Mouse (Mus musculus) midbrain, embryonic 14.5 days (tissue): ENCODE measurements at regions not wholly inside any gene's neighbourhood (a gene's known extent, or its start where the extent isn't known, plus 50 kb on each side); places are given as distances from the start of the nearest gene placed in this dataset.

Experiments
- ATAC-seq: fragments of 200-750 bp; cut with Nextera tagmentation; 2 replicates; pipeline ENCODE4 v1.8.0; 2017; ENCODE audit warnings: moderate number of reproducible peaks, moderate library complexity; ENCODE audit not compliant: low FRiP score, low TSS enrichment
- DNase-seq: peaks from one replicate; pipeline ENCODE4 v3.0.0-alpha.2; 2015
- H3K27ac ChIP-seq: fragments of 300-500 bp; sonication (generic); replicated peaks from 2 replicates; pipeline ENCODE4 v1.5.1; 2014; ENCODE audit warnings: mild to moderate bottlenecking, low read depth, low read length, moderate library complexity
- H3K27me3 ChIP-seq: fragments of 300-500 bp; sonication (generic); 2 replicates; pipeline ENCODE4 v1.6.1; 2014; ENCODE audit warnings: low read length, control low read depth, mixed read lengths; ENCODE audit not compliant: control insufficient read depth, insufficient read depth
- H3K36me3 ChIP-seq: fragments of 300-500 bp; sonication (generic); 2 replicates; pipeline ENCODE4 v1.6.1; 2014; ENCODE audit warnings: low read length, control low read depth; ENCODE audit not compliant: control insufficient read depth, insufficient read depth
- H3K4me1 ChIP-seq: fragments of 300-500 bp; sonication (generic); 2 replicates; pipeline ENCODE4 v1.6.1; 2014; ENCODE audit warnings: mild to moderate bottlenecking, antibody characterized with exemption, low read length, control low read depth; ENCODE audit not compliant: control insufficient read depth, insufficient read depth
- H3K4me2 ChIP-seq: fragments of 300-500 bp; sonication (generic); 2 replicates; pipeline ENCODE4 v1.6.1; 2014; ENCODE audit warnings: mild to moderate bottlenecking, low read length, moderate library complexity
- H3K4me3 ChIP-seq: fragments of 300-500 bp; sonication (generic); replicated peaks from 2 replicates; pipeline ENCODE4 v1.5.1; 2014; ENCODE audit warnings: low read depth, low read length
- H3K9ac ChIP-seq: fragments of 300-500 bp; sonication (generic); replicated peaks from 2 replicates; pipeline ENCODE4 v1.6.1; 2014; ENCODE audit warnings: mild to moderate bottlenecking, low read length, moderate library complexity
- H3K9me3 ChIP-seq: fragments of 300-500 bp; sonication (generic); 2 replicates; pipeline ENCODE4 v1.6.1; 2016; ENCODE audit warnings: low read length, control low read depth, mixed read lengths; ENCODE audit not compliant: control insufficient read depth
- WGBS: fragments of 180-500 bp; shearing (Covaris S2); extraction: QIAGEN DNeasy Blood & Tissue Kit; methylation state at CpG from one replicate; pipeline ENCODE4 v1.1.7; 2014; 5-methylcytosine and 5-hydroxymethylcytosine counted together

DNA sequence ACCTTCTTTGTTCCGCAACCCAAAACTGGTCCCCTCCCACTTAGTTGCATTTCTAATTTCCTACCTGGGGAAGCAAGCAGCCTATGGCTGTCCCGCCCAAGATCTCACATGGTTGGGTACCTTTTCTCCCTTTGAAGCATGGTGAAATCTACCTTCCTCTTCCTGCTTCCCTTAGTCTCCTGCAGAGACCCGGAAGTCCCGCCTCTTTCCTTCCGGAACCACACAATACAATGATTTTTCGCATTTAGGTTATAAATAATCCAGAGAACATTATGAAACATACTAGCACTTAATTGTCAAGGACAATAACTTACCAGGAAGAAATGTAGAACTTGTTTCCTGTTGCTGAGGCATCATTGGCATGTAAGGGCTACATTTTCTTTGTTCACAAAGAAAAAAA is 58.8 kb downstream of the 1700009N14Rik start:
- DNase-seq (no peak), ATAC-seq (no peak)
- 91% methylated on average over 6 of the region's 6 CpGs for WGBS
- no peak overlapping the region for H3K4me2 ChIP-seq
- H3K27me3 ChIP-seq = no peaks in the 10 kb centered on the region
- no peak overlapping the region for H3K27ac ChIP-seq
- H3K4me3 ChIP-seq = no peak overlapping the region
- no peaks in the 10 kb centered on the region for H3K9me3 ChIP-seq
- H3K4me1 ChIP-seq = no peaks in the 10 kb centered on the region
- H3K9ac ChIP-seq = no peak overlapping the region
- H3K36me3 ChIP-seq = no peaks in the 10 kb centered on the region

DNA sequence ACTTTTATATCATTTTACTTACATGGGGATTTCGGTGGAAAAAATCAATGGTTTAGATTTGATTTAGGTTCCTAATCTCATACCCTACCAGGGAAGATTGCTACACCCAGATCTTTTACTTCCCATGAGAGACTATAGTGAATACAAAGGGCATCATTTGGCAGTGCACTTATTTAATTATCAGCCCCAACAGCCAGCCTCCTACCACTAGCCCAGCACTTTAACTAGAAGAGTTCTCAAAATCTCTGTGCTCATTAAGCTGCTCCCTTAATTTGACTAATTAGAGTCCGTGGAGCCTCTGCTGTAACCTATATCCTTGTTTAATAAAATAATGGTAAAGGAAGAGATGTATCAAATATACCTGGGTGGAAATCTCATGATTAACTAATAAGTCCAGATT is 77.4 kb downstream of the 1700009N14Rik start:
- Histone ChIP-seq H3K36me3 (no peaks in the 10 kb centered on the region), H3K9me3 (no peaks in the 10 kb centered on the region), H3K4me1 (no peaks in the 10 kb centered on the region), H3K4me3 (no peak overlapping the region), H3K27me3 (no peaks in the 10 kb centered on the region), H3K9ac (no peak overlapping the region), H3K27ac (no peak overlapping the region), H3K4me2 (no peak overlapping the region)
- no peak for DNase-seq
- no peak for ATAC-seq
- WGBS = 84% methylated on average over 2 of the region's 2 CpGs

DNA sequence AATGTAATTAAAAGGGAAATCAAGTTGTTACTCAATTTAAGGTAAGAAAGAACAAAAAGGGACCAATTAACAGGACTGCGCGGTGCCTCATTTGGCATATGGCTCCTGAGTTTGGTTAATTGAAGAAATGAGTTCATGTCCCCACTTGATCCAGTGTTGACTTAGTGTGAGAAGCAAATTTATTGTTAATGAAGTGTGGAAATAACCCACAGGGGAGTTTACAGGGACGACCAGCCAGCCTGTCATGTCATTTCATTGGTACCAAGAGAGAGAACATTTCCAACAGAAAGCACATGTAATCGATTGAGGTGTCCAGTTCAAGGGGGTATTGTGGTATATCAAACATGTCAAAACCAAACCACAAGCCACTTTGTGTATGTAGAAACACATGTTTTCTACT is 78.6 kb downstream of the 1700009N14Rik start:
- H3K4me1 ChIP-seq = no peaks in the 10 kb centered on the region
- ATAC-seq (no peak), DNase-seq (no peak)
- H3K27me3 ChIP-seq = no peaks in the 10 kb centered on the region
- H3K9me3 ChIP-seq = no peaks in the 10 kb centered on the region
- H3K27ac ChIP-seq = no peak overlapping the region
- no peak overlapping the region for H3K4me2 ChIP-seq
- no peak overlapping the region for H3K4me3 ChIP-seq
- WGBS = 72% methylated on average over 4 of the region's 4 CpGs
- no peak overlapping the region for H3K9ac ChIP-seq
- no peaks in the 10 kb centered on the region for H3K36me3 ChIP-seq

DNA sequence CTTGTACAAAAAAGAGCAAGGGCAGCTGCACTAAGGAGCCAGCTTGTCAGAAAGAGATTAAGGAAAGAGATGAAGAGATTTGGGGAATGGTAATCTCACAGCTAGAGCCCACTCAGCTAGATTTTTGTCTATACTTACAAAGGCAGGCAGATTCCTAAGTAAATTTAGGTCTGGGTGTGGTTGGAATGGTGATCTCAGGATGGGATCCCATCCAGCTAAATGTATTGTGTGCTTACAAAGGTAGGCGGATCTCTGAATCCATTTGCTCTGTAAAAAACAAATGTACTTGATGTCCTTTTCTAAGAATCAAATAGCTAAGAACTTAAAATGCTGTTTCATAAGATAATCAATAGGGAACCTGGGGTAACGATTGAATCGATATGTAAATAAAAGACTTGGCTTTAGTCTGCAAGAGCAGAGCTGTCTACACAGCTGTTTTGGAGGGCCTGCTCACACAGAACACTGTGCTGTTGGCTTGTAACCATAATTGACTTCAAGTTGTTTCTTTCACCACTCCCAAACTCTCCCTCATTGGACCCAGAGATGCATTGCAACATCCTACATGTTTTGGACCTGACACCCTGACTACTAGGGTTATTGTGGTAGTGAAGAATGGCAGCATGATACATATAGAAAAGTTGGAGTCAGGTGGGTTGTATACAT is 106.1 kb downstream of the 1700009N14Rik start:
- no peaks in the 10 kb centered on the region for H3K9me3 ChIP-seq
- H3K4me2 ChIP-seq = no peak overlapping the region
- no peak overlapping the region for H3K4me3 ChIP-seq
- no peak for DNase-seq
- H3K27me3 ChIP-seq = no peaks in the 10 kb centered on the region
- no peaks in the 10 kb centered on the region for H3K4me1 ChIP-seq
- no peak overlapping the region for H3K27ac ChIP-seq
- no peak for ATAC-seq
- no peak overlapping the region for H3K9ac ChIP-seq
- 90% methylated on average over 3 of the region's 3 CpGs for WGBS
- H3K36me3 ChIP-seq = no peaks in the 10 kb centered on the region

DNA sequence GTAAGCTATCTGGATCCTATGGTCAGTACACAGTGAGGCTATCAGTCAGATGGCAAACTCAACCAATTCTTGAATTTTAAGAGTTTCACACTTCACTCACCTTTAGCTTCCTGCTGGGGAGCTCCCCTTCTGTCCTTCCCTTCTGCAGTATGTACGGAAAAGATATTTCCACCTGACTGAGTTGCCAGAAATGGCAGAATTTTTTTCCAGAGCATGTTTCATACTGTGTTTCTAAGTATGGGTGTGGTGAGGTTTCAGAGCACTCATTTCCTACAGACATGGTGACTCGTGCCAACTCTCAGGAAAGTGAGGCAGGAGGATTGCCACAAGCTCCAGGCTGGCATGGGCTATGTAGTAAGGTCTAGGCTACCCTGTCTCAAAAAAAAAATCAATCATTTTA is 147.3 kb downstream of the 1700009N14Rik start:
- ATAC-seq (no peak), DNase-seq (no peak)
- no peak overlapping the region for H3K9ac ChIP-seq
- 92% methylated on average over 2 of the region's 2 CpGs for WGBS
- no peaks in the 10 kb centered on the region for H3K27me3 ChIP-seq
- no peak overlapping the region for H3K27ac ChIP-seq
- no peak overlapping the region for H3K4me2 ChIP-seq
- H3K9me3 ChIP-seq = no peaks in the 10 kb centered on the region
- H3K4me3 ChIP-seq = no peak overlapping the region
- H3K4me1 ChIP-seq = no peaks in the 10 kb centered on the region
- no peaks in the 10 kb centered on the region for H3K36me3 ChIP-seq

DNA sequence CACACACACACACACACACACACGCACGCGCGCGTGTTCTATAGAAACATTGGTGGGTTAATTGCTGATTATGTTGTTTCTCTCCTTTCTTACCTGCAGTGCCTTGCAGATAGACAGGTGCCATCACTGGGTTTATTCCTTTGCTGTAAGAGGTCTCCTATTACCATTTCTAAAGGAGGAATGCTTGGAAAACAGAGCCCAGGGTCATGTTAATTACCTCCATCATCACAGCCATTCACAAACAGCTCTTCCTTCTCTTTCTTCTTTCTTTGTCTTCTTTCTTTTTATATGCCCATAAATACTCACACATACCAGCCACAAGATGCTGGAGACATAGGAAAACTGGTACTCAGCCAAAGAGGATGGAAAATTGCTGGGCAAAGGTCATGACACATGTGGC is 155.0 kb downstream of the 1700009N14Rik start:
- no peaks in the 10 kb centered on the region for H3K27me3 ChIP-seq
- no peak for ATAC-seq
- no peak overlapping the region for H3K27ac ChIP-seq
- H3K9me3 ChIP-seq = no peaks in the 10 kb centered on the region
- no peaks in the 10 kb centered on the region for H3K4me1 ChIP-seq
- DNase-seq = no peak
- H3K9ac ChIP-seq = no peak overlapping the region
- no peaks in the 10 kb centered on the region for H3K36me3 ChIP-seq
- WGBS = 98% methylated on average over 5 of the region's 5 CpGs
- H3K4me2 ChIP-seq = no peak overlapping the region
- no peak overlapping the region for H3K4me3 ChIP-seq

DNA sequence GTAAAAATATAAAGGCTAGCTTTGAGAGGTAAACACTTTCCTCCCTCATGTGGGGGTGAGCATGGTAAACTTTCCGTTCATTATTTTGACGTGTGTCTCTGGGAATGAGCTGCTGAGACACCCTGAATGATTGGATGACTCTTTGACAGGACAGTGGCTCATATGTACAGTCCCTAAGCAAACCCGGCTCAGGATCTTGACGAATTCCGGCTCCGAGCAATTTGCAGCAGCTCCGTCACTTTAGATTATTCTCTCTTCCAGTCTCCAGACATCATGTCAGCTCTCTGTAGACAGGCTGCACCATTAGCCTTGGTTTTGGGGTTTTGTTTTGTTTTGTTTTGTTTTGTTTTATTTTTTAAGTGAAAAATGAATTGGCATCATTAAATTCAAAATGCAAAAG is 194.0 kb downstream of the 1700009N14Rik start:
- peak; percentile 15 for DNase-seq
- H3K4me3 ChIP-seq = no peak overlapping the region
- no peaks in the 10 kb centered on the region for H3K27me3 ChIP-seq
- H3K4me1 ChIP-seq = no peaks in the 10 kb centered on the region
- no peak for ATAC-seq
- H3K36me3 ChIP-seq = no peaks in the 10 kb centered on the region
- H3K4me2 ChIP-seq = no peak overlapping the region
- no peaks in the 10 kb centered on the region for H3K9me3 ChIP-seq
- H3K27ac ChIP-seq = no peak overlapping the region
- 79% methylated on average over 7 of the region's 7 CpGs for WGBS
- H3K9ac ChIP-seq = no peak overlapping the region

DNA sequence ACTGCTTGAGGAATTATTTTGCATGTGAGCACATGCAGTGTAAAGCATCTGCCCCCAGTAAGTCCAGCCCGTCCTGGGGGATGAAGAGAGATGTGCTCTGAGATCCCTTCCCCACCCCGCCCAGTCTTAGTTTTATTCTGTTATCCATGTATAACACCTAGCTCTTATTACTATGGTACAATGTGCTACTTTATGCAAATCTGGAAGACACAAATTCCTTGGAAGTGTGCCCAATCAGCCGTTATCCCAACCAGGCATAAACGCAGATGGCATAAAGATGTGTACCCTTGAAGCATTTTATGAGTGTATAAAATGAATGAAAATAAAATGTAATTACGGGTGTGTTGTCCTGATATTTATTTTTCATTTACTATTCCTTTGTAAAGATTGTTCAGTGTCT is 194.8 kb downstream of the 1700009N14Rik start:
- DNase-seq (no peak), ATAC-seq (no peak)
- no peak overlapping the region for H3K4me2 ChIP-seq
- H3K4me3 ChIP-seq = no peak overlapping the region
- H3K27me3 ChIP-seq = no peaks in the 10 kb centered on the region
- no peak overlapping the region for H3K27ac ChIP-seq
- no peaks in the 10 kb centered on the region for H3K4me1 ChIP-seq
- whole genome bisulfite sequencing = 86% methylated on average over 5 of the region's 5 CpGs
- H3K36me3 ChIP-seq = no peaks in the 10 kb centered on the region
- H3K9me3 ChIP-seq = no peaks in the 10 kb centered on the region
- H3K9ac ChIP-seq = no peak overlapping the region

DNA sequence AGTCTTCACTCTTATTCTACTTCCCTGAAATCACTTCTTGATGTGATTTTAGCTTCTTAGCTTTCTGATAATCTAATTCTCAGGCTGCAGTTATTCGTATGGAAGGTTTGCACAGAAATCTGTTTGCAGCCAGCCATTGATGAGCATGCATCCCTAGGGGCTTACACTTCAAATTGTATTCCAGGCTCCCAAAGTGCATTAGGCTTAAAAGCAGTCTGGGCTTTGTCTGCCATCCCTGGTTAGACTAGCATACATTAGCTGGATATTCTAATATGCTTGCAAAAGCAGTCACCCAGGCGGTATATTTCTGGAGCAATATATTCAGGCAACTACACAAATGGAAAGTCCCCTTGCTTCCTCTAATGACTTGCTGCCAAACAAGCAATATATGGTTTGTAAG is 210.4 kb downstream of the 1700009N14Rik start:
- Histone ChIP-seq H3K9me3 (no peaks in the 10 kb centered on the region), H3K36me3 (no peaks in the 10 kb centered on the region), H3K27ac (peak overlapping the region; percentile 20; the same call in 1 of the 2 replicates), H3K4me1 (no peaks in the 10 kb centered on the region), H3K27me3 (no peaks in the 10 kb centered on the region), H3K4me3 (no peak overlapping the region), H3K4me2 (no peak overlapping the region), H3K9ac (no peak overlapping the region)
- WGBS = 41% methylated on average over 2 of the region's 2 CpGs
- DNase-seq (peak; percentile 61), ATAC-seq (no peak)
